Mouse (Mus musculus) CH12.LX (cell line): ENCODE results near the gene 6330409D20Rik.

Experiments
- BHLHE40 ChIP-seq: IDR thresholded peaks from 2 replicates; pipeline ENCODE4 v1.6.1; 2011; ENCODE audit warnings: mild to moderate bottlenecking, low read depth, low read length, improper control_type of control experiment
- CTCF ChIP-seq, 2 experiments: IDR thresholded peaks in 1 of 2; conservative IDR thresholded peaks in 1 of 2; 2 replicates each; pipeline ENCODE4 v1.5.1; 2011 to 2012; ENCODE audit warnings: low read depth in 2 of 2, low read length in 2 of 2, improper control_type of control experiment in 1 of 2, inconsistent platforms in 1 of 2, mild to moderate bottlenecking in 1 of 2, moderate library complexity in 1 of 2
- ELF1 ChIP-seq: IDR thresholded peaks from 2 replicates; pipeline ENCODE4 v1.6.1; 2014; ENCODE audit warnings: low read depth, mild to moderate bottlenecking, inconsistent platforms, low read length, improper control_type of control experiment
- HCFC1 ChIP-seq: IDR thresholded peaks from 2 replicates; pipeline ENCODE4 v1.6.1; 2012; ENCODE audit warnings: low read depth, mild to moderate bottlenecking, inconsistent platforms, low read length, improper control_type of control experiment
- JUND ChIP-seq: conservative IDR thresholded peaks from 2 replicates; pipeline ENCODE4 v1.6.1; 2011; ENCODE audit warnings: low read depth, low read length, improper control_type of control experiment
- MAZ ChIP-seq: IDR thresholded peaks from 2 replicates; pipeline ENCODE4 v1.6.1; 2012; ENCODE audit warnings: low read depth, mild to moderate bottlenecking, inconsistent platforms, low read length, improper control_type of control experiment, moderate library complexity
- MEF2A ChIP-seq: IDR thresholded peaks from 2 replicates; pipeline ENCODE4 v1.6.1; 2014; ENCODE audit warnings: low read depth, mild to moderate bottlenecking, inconsistent platforms, low read length, improper control_type of control experiment, borderline replicate concordance
- NELFE ChIP-seq: IDR thresholded peaks from 2 replicates; pipeline ENCODE4 v1.6.1; 2011; ENCODE audit warnings: low read depth, low read length, improper control_type of control experiment
- POLR2A ChIP-seq: IDR thresholded peaks from 2 replicates; pipeline ENCODE4 v1.6.1; 2011; ENCODE audit warnings: low read depth, mild to moderate bottlenecking, improper control_type of control experiment, low read length
- RAD21 ChIP-seq: IDR thresholded peaks from 2 replicates; pipeline ENCODE4 v1.6.1; 2011; ENCODE audit warnings: low read depth, mild to moderate bottlenecking, low read length, improper control_type of control experiment, moderate library complexity
- SIN3A ChIP-seq: IDR thresholded peaks from 2 replicates; pipeline ENCODE4 v1.6.1; 2012; ENCODE audit warnings: low read length, improper control_type of control experiment, inconsistent platforms
- UBTF ChIP-seq: IDR thresholded peaks from 2 replicates; pipeline ENCODE4 v1.6.1; 2012; ENCODE audit warnings: low read depth, mild to moderate bottlenecking, inconsistent platforms, low read length, improper control_type of control experiment, moderate library complexity
- USF1 ChIP-seq: IDR thresholded peaks from 2 replicates; pipeline ENCODE4 v1.6.1; 2014; ENCODE audit warnings: low read depth, mild to moderate bottlenecking, inconsistent platforms, low read length, improper control_type of control experiment

- TF ChIP-seq HCFC1 (no peak), CTCF (conservative IDR thresholded peaks at IDR 0.05 in 1 of 2, IDR thresholded peaks at IDR 0.05 in 1 of 2; ENCODE audit: low read depth in 2 of 2, low read length in 2 of 2) (no peak), POLR2A (no peak), MEF2A (no peak), UBTF (no peak), JUND (no peak), BHLHE40 (no peak), SIN3A (no peak), MAZ (no peak), RAD21 (no peak), USF1 (no peak), ELF1 (no peak), NELFE (no peak)
Measured at GRCm38 (mm10) chr2:32744272-32744982, 3.6 kb upstream of the 6330409D20Rik start.
